Mouse (Mus musculus) stomach, postnatal 0 days (tissue): ENCODE data around the gene Dmc1.

Experiments used
- CTCF ChIP-seq: IDR thresholded peaks from 2 replicates; pipeline ENCODE4 v1.5.1; 2016; ENCODE audit warnings: antibody characterized with exemption, low read depth, mild to moderate bottlenecking, moderate library complexity
- EP300 ChIP-seq: optimal IDR thresholded peaks from 2 replicates; pipeline ENCODE3; 2016; ENCODE audit warnings: antibody characterized with exemption

- TF ChIP-seq CTCF (no peak), EP300 (no peak)
Observed at GRCm38 (mm10) chr15:79511553-79512320, 93.2 kb downstream of the Dmc1 start.
